Mouse (Mus musculus): ENCODE measurements at regions not wholly inside any gene's neighbourhood (a gene's known extent, or its start where the extent isn't known, plus 50 kb on each side); places are given as distances from the start of the nearest gene placed in this dataset.

GRCm38 (mm10) chr12:77133465-77134305, 104.2 kb upstream of the Fut8 start:
- no peak for TF ChIP-seq CTCF (IDR thresholded peaks at IDR 0.05; ENCODE audit: low read depth, low read length)
- no peak for TF ChIP-seq GATA1 (IDR thresholded peaks at IDR 0.05; ENCODE audit: borderline replicate concordance, low read length)
- no peak for TF ChIP-seq POLR2AphosphoS5 (IDR thresholded peaks at IDR 0.05; ENCODE audit: insufficient replicate concordance, low read depth, low read length)
- TF ChIP-seq TAL1 (conservative IDR thresholded peaks at IDR 0.05; ENCODE audit: low read depth, low read length), result no peak
